Mouse (Mus musculus): ENCODE results near the gene Skp1a. TPM values are rescaled to one million over a fixed set of nuclear protein-coding genes. Genes with fewer than 3 reads are reported as not detected.
"Not testable (repeated sequence)": the region's sequence is repeated elsewhere in the genome, so short reads cannot be mapped to it uniquely, and the experiment has no call there.

Skp1a gene
- total and polyA plus RNA-seq, 3 experiments: 169 to 1,533 (median 445) TPM

GRCm38 (mm10) chr11:52196496-52197023, 35.2 kb upstream of the Skp1a start:
- peak; percentile 84 for DNase-seq (ENCODE audit: low read depth, low spot score)
- not testable (repeated sequence) for H3K4me1 ChIP-seq (ENCODE audit: control insufficient read depth in 1 of 2, insufficient read depth in 2 of 2, low read length in 2 of 2); H3K4me3 ChIP-seq (ENCODE audit: control insufficient read depth in 1 of 2, insufficient read depth in 1 of 2, low read depth in 2 of 2, low read length in 2 of 2); H3K27me3 ChIP-seq (ENCODE audit: control insufficient read depth in 1 of 2, insufficient read depth in 2 of 2, low read length in 2 of 2); H3K9me3 ChIP-seq (replicated peaks; ENCODE audit: insufficient read depth, low read length); H3K79me2 ChIP-seq (ENCODE audit: control insufficient read depth, insufficient read depth, low read length, poor library complexity); H3K9ac ChIP-seq (ENCODE audit: control insufficient read depth, low read depth, low read length, poor library complexity, severe bottlenecking); H3K36me3 ChIP-seq (ENCODE audit: control insufficient read depth in 1 of 2, insufficient read depth in 2 of 2, low read length in 2 of 2)
- TF ChIP-seq MXI1 (IDR thresholded peaks at IDR 0.05; ENCODE audit: low read depth, low read length): peak; percentile 66; the same call in 1 of the 2 replicates
- TF ChIP-seq MAX (IDR thresholded peaks at IDR 0.05; ENCODE audit: low read length): peak; percentile 71; the same call in 1 of the 2 replicates
- peak; percentile 56; the same call in 1 of the 2 replicates for TF ChIP-seq USF1 (IDR thresholded peaks at IDR 0.05; ENCODE audit: low read depth, low read length)
- TF ChIP-seq GATA1 (IDR thresholded peaks at IDR 0.05; ENCODE audit: low read depth, low read length): 0 out of 2 replicates have a peak, but pooled peaks have one; percentile 43
- TF ChIP-seq EP300 (IDR thresholded peaks at IDR 0.05; ENCODE audit: low read depth in 1 of 2, low read length in 2 of 2): peak in 1 of 2 experiments; percentile 41; a peak in 1 of 4 replicates
- TF ChIP-seq MYC (IDR thresholded peaks at IDR 0.05; ENCODE audit: low read depth, low read length): peak; percentile 94
- TF ChIP-seq ETS1 (IDR thresholded peaks at IDR 0.05; ENCODE audit: low read depth, low read length): 0 out of 2 replicates have a peak, but pooled peaks have one; percentile 33
- peak; percentile 97 for TF ChIP-seq BHLHE40 (IDR thresholded peaks at IDR 0.05; ENCODE audit: borderline replicate concordance, low read depth, low read length)
- TF ChIP-seq TBP (IDR thresholded peaks at IDR 0.05; ENCODE audit: low read depth, low read length): peak; percentile 34; the same call in 1 of the 2 replicates
- peak; percentile 53 for TF ChIP-seq RCOR1 (IDR thresholded peaks at IDR 0.05; ENCODE audit: low read depth, low read length)
- H3K27ac ChIP-seq (ENCODE audit: control insufficient read depth, low read depth, low read length): 0 out of 2 replicates have a peak overlapping the region, but pooled peaks have one; percentile 27

- H3K27ac ChIP-seq (ENCODE audit: control insufficient read depth, low read depth, low read length): no peak within 1 kb of the TSS
- H3K4me1 ChIP-seq (ENCODE audit: control insufficient read depth in 1 of 2, insufficient read depth in 2 of 2, low read length in 2 of 2): no peaks in the 10 kb centered on the region
- H3K4me3 ChIP-seq (ENCODE audit: control insufficient read depth in 1 of 2, insufficient read depth in 1 of 2, low read depth in 2 of 2, low read length in 2 of 2): no peak within 1 kb of the TSS
- no peaks in the 10 kb centered on the region for H3K36me3 ChIP-seq (ENCODE audit: control insufficient read depth in 1 of 2, insufficient read depth in 2 of 2, low read length in 2 of 2)
- TF ChIP-seq MAZ (IDR thresholded peaks at IDR 0.05; ENCODE audit: low read depth, low read length) (no peak), POLR2AphosphoS5 (IDR thresholded peaks at IDR 0.05; ENCODE audit: borderline replicate concordance, low read depth, low read length) (no peak), ETS1 (IDR thresholded peaks at IDR 0.05; ENCODE audit: low read depth, low read length) (no peak), ELF1 (IDR thresholded peaks at IDR 0.05; ENCODE audit: low read depth, low read length) (no peak), MYC (IDR thresholded peaks at IDR 0.05; ENCODE audit: low read depth, low read length) (no peak), USF2 (IDR thresholded peaks at IDR 0.05; ENCODE audit: borderline replicate concordance in 1 of 2, insufficient read depth in 1 of 2, low read depth in 1 of 2, low read length in 2 of 2) (no peak), MXI1 (IDR thresholded peaks at IDR 0.05; ENCODE audit: low read depth, low read length) (no peak), ZC3H11A (IDR thresholded peaks at IDR 0.05; ENCODE audit: low read depth, low read length) (no peak), RCOR1 (IDR thresholded peaks at IDR 0.05; ENCODE audit: low read depth, low read length) (no peak), BHLHE40 (IDR thresholded peaks at IDR 0.05; ENCODE audit: borderline replicate concordance, low read depth, low read length) (no peak), GATA1 (IDR thresholded peaks at IDR 0.05; ENCODE audit: low read depth, low read length) (no peak), UBTF (IDR thresholded peaks at IDR 0.05; ENCODE audit: borderline replicate concordance, insufficient read depth, low read depth, low read length) (no peak), JUND (IDR thresholded peaks at IDR 0.05; ENCODE audit: low read depth, low read length) (no peak), NELFE (IDR thresholded peaks at IDR 0.05; ENCODE audit: low read depth, low read length) (no peak), TBP (IDR thresholded peaks at IDR 0.05; ENCODE audit: low read depth, low read length) (no peak), ZMIZ1 (IDR thresholded peaks at IDR 0.05; ENCODE audit: low read depth, low read length) (no peak), CHD2 (IDR thresholded peaks at IDR 0.05; ENCODE audit: low read length) (no peak)
- no peaks in the 10 kb centered on the region for H3K9me3 ChIP-seq (replicated peaks; ENCODE audit: insufficient read depth, low read length)
- peaks cover 1 to 5% of the 10 kb centered on the region in 2 experiments for H3K27me3 ChIP-seq (ENCODE audit: control insufficient read depth in 1 of 2, insufficient read depth in 2 of 2, low read length in 2 of 2)
- no peak within 1 kb of the TSS for H3K9ac ChIP-seq (ENCODE audit: control insufficient read depth, low read depth, low read length, poor library complexity, severe bottlenecking)
- no peak for DNase-seq (ENCODE audit: low read depth, low spot score)
- no peaks in the 10 kb centered on the region for H3K79me2 ChIP-seq (ENCODE audit: control insufficient read depth, insufficient read depth, low read length, poor library complexity)
These were observed 17.9 kb upstream of the Skp1a start, which contains the start of gene Olfr1371 for GRCm38 (mm10) chr11:52213887-52214286. Gene Olfr1371 (minus strand): TSS chr11:52213987.
